Mouse (Mus musculus) kidney, embryonic 15.5 days (tissue): ENCODE data around the gene Hoxb7. TPM values are rescaled to one million over a fixed set of nuclear protein-coding genes. Genes with fewer than 3 reads are reported as not detected.
A peak's percentile ranks its signal among the peaks of the same experiment; 100 is the strongest.

Experiments
- ATAC-seq: fragments of 200-750 bp; cut with Nextera tagmentation; replicated peaks from 2 replicates; pipeline ENCODE4 v1.8.0; 2017; ENCODE audit warnings: moderate TSS enrichment; ENCODE audit not compliant: low FRiP score
- H3K27ac ChIP-seq: fragments of 300-500 bp; sonication (generic); 2 replicates; pipeline ENCODE4 v1.5.1; 2015; ENCODE audit warnings: mild to moderate bottlenecking, inconsistent platforms
- H3K27me3 ChIP-seq: fragments of 300-500 bp; sonication (generic); 2 replicates; pipeline ENCODE4 v1.6.1; 2015; ENCODE audit warnings: inconsistent platforms
- H3K36me3 ChIP-seq: fragments of 300-500 bp; sonication (generic); 2 replicates; pipeline ENCODE4 v1.6.1; 2015; ENCODE audit warnings: inconsistent platforms
- H3K4me1 ChIP-seq: fragments of 300-500 bp; sonication (generic); 2 replicates; pipeline ENCODE4 v1.6.1; 2015; ENCODE audit warnings: inconsistent platforms
- H3K4me2 ChIP-seq: fragments of 300-500 bp; sonication (generic); 2 replicates; pipeline ENCODE4 v1.6.1; 2015; ENCODE audit warnings: moderate library complexity, mild to moderate bottlenecking, inconsistent platforms
- H3K4me3 ChIP-seq: fragments of 300-500 bp; sonication (generic); replicated peaks from 2 replicates; pipeline ENCODE4 v1.5.1; 2015; ENCODE audit warnings: mild to moderate bottlenecking, inconsistent platforms
- H3K9ac ChIP-seq: fragments of 300-500 bp; sonication (generic); 2 replicates; pipeline ENCODE4 v1.6.1; 2015; ENCODE audit warnings: mild to moderate bottlenecking, inconsistent platforms
- H3K9me3 ChIP-seq: fragments of 300-500 bp; sonication (generic); replicated peaks from 2 replicates; pipeline ENCODE4 v1.6.1; 2016; ENCODE audit warnings: inconsistent platforms
- WGBS: fragments of 180-500 bp; shearing (Covaris S2); methylation state at CpG from one replicate; pipeline ENCODE4 v1.1.7; 2015; ENCODE audit warnings: mixed read lengths; 5-methylcytosine and 5-hydroxymethylcytosine counted together
- polyA plus RNA-seq: library from polyadenylated mRNA; unstranded; fragments of >200 nt; fragmentation: Nextera tagmentation; extraction: Ambion mirVana; gene quantifications from 2 replicates; pipeline ENCODE4 v1.2.1, GENCODE M21; 2015

Gene Hoxb7
- polyA plus RNA-seq, result 58.5 and 62.7 TPM in 2 replicates

- under 1% methylated on average over 43 of the region's 43 CpGs for WGBS
- Histone ChIP-seq H3K9ac (peak within 1 kb of the TSS; percentile 96), H3K9me3 (no peaks in the 10 kb centered on the region), H3K4me2 (peak within 1 kb of the TSS; percentile 90), H3K4me1 (peaks cover 48% of the 10 kb centered on the region), H3K27ac (peak within 1 kb of the TSS; percentile 100), H3K36me3 (no peaks in the 10 kb centered on the region), H3K4me3 (peak within 1 kb of the TSS; percentile 80), H3K27me3 (no peaks in the 10 kb centered on the region)
- ATAC-seq, result 0 out of 2 replicates have a peak, but pooled peaks have one; percentile 23
Observed at GRCm38 (mm10) chr11:96285771-96286738, at the start of gene Hoxb7. TSS of gene Hoxb7 (plus strand) at chr11:96286623.

DNA sequence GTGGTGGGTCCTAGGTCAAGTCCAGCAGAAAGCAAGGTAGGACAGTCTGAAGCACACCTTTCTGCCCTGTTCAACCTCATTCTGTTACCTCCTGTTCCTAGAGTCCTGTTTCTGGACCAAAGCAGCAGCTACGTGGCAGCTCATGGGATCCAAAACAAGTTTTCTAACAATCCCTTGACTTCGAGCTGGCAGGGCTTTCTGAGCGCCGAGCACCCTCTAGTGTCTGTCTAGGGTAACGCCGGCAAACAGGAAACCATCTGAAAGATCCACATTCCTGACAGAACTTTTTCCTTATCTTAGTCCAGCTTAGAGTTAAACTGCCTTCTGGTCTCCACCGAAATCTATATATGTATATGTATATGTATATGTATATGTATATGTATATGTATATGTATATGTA, 46.2 kb upstream of the Hoxb7 start:
- H3K9me3 ChIP-seq, result no peaks in the 10 kb centered on the region
- H3K4me2 ChIP-seq, result peak overlapping the region; percentile 22; the same call in 1 of the 2 replicates
- no peak overlapping the region for H3K9ac ChIP-seq
- 0 out of 2 replicates have a peak, but pooled peaks cover 2% of the 10 kb centered on the region for H3K4me1 ChIP-seq
- under 1% methylated on average over 7 of the region's 7 CpGs for WGBS
- H3K27ac ChIP-seq, result no peak overlapping the region
- ATAC-seq, result no peak
- H3K36me3 ChIP-seq, result no peaks in the 10 kb centered on the region
- peaks cover 16% of the 10 kb centered on the region for H3K27me3 ChIP-seq
- H3K4me3 ChIP-seq, result no peak overlapping the region

GRCm38 (mm10) chr11:96250901-96251300, 35.5 kb upstream of the Hoxb7 start:
- Histone ChIP-seq H3K4me2 (peak overlapping the region; percentile 67), H3K9me3 (no peaks in the 10 kb centered on the region), H3K4me3 (peak overlapping the region; percentile 80), H3K9ac (peak overlapping the region; percentile 88), H3K4me1 (peaks cover 46% of the 10 kb centered on the region), H3K27ac (peak overlapping the region; percentile 95), H3K36me3 (no peaks in the 10 kb centered on the region), H3K27me3 (0 out of 2 replicates have a peak, but pooled peaks cover 2% of the 10 kb centered on the region)
- WGBS, result 0% methylated on average over 14 of the region's 14 CpGs
- peak; percentile 87 for ATAC-seq

- Histone ChIP-seq H3K27me3 (0 out of 2 replicates have a peak, but pooled peaks cover 3% of the 10 kb centered on the region), H3K9me3 (no peaks in the 10 kb centered on the region), H3K27ac (peak overlapping the region; percentile 95), H3K36me3 (no peaks in the 10 kb centered on the region), H3K4me1 (peaks cover 52% of the 10 kb centered on the region), H3K4me3 (peak overlapping the region; percentile 80), H3K9ac (peak overlapping the region; percentile 88), H3K4me2 (peak overlapping the region; percentile 67)
- WGBS, result 1% methylated on average over 46 of the region's 46 CpGs
- ATAC-seq, result peak; percentile 57
Observed at GRCm38 (mm10) chr11:96251480-96252031, 34.9 kb upstream of the Hoxb7 start.

GRCm38 (mm10) chr11:96252541-96253120, 33.8 kb upstream of the Hoxb7 start:
- Histone ChIP-seq H3K36me3 (no peaks in the 10 kb centered on the region), H3K9ac (peak overlapping the region; percentile 88), H3K27me3 (0 out of 2 replicates have a peak, but pooled peaks cover 3% of the 10 kb centered on the region)

GRCm38 (mm10) chr11:96254221-96254620, 32.2 kb upstream of the Hoxb7 start:
- Histone ChIP-seq H3K9ac (peak overlapping the region; percentile 88), H3K4me1 (peaks cover 78% of the 10 kb centered on the region), H3K36me3 (no peaks in the 10 kb centered on the region), H3K4me2 (peak overlapping the region; percentile 67), H3K9me3 (no peaks in the 10 kb centered on the region), H3K27me3 (0 out of 2 replicates have a peak, but pooled peaks cover 3% of the 10 kb centered on the region), H3K4me3 (peak overlapping the region; percentile 80), H3K27ac (peak overlapping the region; percentile 95)
- no peak for ATAC-seq
- WGBS, result 2% methylated on average over 11 of the region's 11 CpGs

More at GRCm38 (mm10) chr11:96252541-96253120, 33.8 kb upstream of the Hoxb7 start:
- Histone ChIP-seq H3K4me1 (peaks cover 62% of the 10 kb centered on the region), H3K9me3 (no peaks in the 10 kb centered on the region), H3K4me2 (peak overlapping the region; percentile 67), H3K27ac (peak overlapping the region; percentile 95), H3K4me3 (peak overlapping the region; percentile 80)
- 5% methylated on average over 12 of the region's 12 CpGs for WGBS
- no peak for ATAC-seq

- Histone ChIP-seq H3K4me1 (peaks cover 86% of the 10 kb centered on the region), H3K9me3 (no peaks in the 10 kb centered on the region), H3K36me3 (no peaks in the 10 kb centered on the region), H3K9ac (peak overlapping the region; percentile 39), H3K4me2 (peak overlapping the region; percentile 67), H3K4me3 (peak overlapping the region; percentile 80), H3K27me3 (0 out of 2 replicates have a peak, but pooled peaks cover 3% of the 10 kb centered on the region), H3K27ac (peak overlapping the region; percentile 95)
- 6% methylated on average over 39 of the region's 39 CpGs for WGBS
- ATAC-seq, result no peak
Observed at GRCm38 (mm10) chr11:96255111-96255995, 31.1 kb upstream of the Hoxb7 start.

DNA sequence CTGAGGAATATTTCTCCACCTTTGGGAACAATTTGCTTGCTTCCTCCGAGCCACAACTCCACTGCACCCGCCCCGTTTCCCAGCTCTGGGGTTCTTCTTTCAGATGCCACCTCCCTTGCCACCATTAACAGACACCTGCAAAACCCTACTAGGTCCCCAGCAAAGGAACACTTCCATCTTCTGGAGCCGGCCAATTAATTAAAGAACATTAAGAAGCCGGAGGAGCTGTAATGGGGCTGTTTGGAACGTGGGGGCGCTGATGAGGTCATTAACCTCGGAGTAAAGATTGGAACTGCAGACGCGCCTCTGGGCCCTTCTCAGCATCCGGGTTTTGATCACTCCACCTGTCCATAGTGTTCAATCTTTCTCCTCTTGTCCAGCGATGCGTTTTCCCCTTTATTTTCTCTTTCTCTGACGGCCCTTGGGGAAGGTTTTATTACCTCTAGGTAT, 30.4 kb upstream of the Hoxb7 start:
- H3K27me3 ChIP-seq, result 0 out of 2 replicates have a peak, but pooled peaks cover 3% of the 10 kb centered on the region
- peak overlapping the region; percentile 67 for H3K4me2 ChIP-seq
- ATAC-seq, result no peak
- H3K36me3 ChIP-seq, result no peaks in the 10 kb centered on the region
- H3K27ac ChIP-seq, result peak overlapping the region; percentile 95
- WGBS, result 22% methylated on average over 14 of the region's 14 CpGs
- H3K4me3 ChIP-seq, result peak overlapping the region; percentile 80
- no peaks in the 10 kb centered on the region for H3K9me3 ChIP-seq
- peaks cover 86% of the 10 kb centered on the region for H3K4me1 ChIP-seq
- H3K9ac ChIP-seq, result 0 out of 2 replicates have a peak overlapping the region, but pooled peaks have one; percentile 12

DNA sequence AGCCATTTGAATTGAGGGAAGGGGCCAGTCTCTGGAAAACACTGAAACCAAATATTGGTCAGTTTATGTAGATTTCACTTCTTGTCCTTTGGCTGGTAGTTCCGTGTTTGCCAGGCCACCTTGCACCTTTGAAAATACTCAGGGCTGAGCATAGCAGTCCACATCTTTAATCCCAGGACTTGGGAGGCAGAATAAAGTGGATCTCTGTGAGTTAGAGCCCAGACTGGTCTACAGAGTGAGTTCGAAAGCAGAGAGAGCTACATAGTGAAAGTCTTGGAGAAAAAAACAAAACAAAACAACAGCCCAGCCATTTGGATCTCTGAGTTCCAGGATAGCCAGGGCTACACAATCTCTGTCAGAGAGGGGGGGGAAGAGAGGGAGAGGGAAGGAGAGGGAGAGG, 29.3 kb upstream of the Hoxb7 start:
- Histone ChIP-seq H3K27ac (peak overlapping the region; percentile 95), H3K4me1 (peaks cover 96% of the 10 kb centered on the region), H3K9me3 (no peaks in the 10 kb centered on the region), H3K4me3 (no peak overlapping the region), H3K4me2 (peak overlapping the region; percentile 67), H3K27me3 (0 out of 2 replicates have a peak, but pooled peaks cover 3% of the 10 kb centered on the region), H3K36me3 (peaks cover 5% of the 10 kb centered on the region; the same call in 1 of the 2 replicates), H3K9ac (no peak overlapping the region)
- 27% methylated on average over 2 of the region's 2 CpGs for WGBS
- ATAC-seq, result no peak

DNA sequence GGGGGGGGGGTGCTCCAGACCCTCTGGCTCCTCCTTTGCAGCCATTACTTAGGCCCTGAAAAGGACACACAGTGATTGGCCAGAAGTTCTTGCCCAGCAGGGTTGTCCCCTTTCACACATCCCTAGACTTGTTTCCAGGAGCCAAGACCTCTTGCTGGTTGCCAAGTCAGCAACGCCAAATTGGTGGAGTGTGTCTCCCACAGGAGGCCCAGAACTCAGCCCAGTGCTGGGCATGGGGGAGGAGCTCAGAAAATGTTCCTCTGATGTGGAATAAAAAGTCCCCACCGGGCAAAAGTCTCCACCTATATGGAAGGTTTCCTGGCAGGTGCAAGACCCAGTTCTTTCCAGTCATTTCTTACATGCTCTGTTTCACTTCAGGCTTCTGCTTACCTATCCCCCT, 27.4 kb upstream of the Hoxb7 start:
- H3K9ac ChIP-seq, result no peak overlapping the region
- H3K4me3 ChIP-seq, result no peak overlapping the region
- ATAC-seq, result 0 out of 2 replicates have a peak, but pooled peaks have one; percentile 33
- H3K27ac ChIP-seq, result peak overlapping the region; percentile 78
- H3K4me1 ChIP-seq, result peaks cover 99% of the 10 kb centered on the region
- H3K9me3 ChIP-seq, result no peaks in the 10 kb centered on the region
- peaks cover 17% of the 10 kb centered on the region for H3K36me3 ChIP-seq
- 0 out of 2 replicates have a peak, but pooled peaks cover 8% of the 10 kb centered on the region for H3K27me3 ChIP-seq
- H3K4me2 ChIP-seq, result peak overlapping the region; percentile 67
- 6% methylated on average over 2 of the region's 2 CpGs for WGBS
